Mouse (Mus musculus) monocyte, adult 5-6 weeks (primary cell): ENCODE data around the gene Fap. TPM values are rescaled to one million over a fixed set of nuclear protein-coding genes. Genes with fewer than 3 reads are reported as not detected.

Experiments
- ATAC-seq: fragments of 153-309, 156-312 bp; replicated peaks from 2 replicates; pipeline ENCODE4 v1.8.0; 2017; ENCODE audit warnings: mild to moderate bottlenecking; ENCODE audit not compliant: low TSS enrichment, insufficient number of reproducible peaks, severe bottlenecking, poor library complexity, low FRiP score
- total RNA-seq: library from RNA; stranded (forward); fragments of 200-1000, 200-491, 200-594 nt; gene quantifications from 3 replicates; pipeline ENCODE4 v1.2.3, GENCODE M21; 2017

Gene Fap
- total RNA-seq, 1 experiment from 2014 or later: 3.0 TPM

- no peak for ATAC-seq
Measured at GRCm38 (mm10) chr2:62480285-62481198, 93.3 kb downstream of the Fap start.

- no peak for ATAC-seq
Measured at GRCm38 (mm10) chr2:62469551-62469950, 104.3 kb downstream of the Fap start.

- ATAC-seq: no peak
Measured at GRCm38 (mm10) chr2:62463287-62463686, 110.6 kb downstream of the Fap start.

- no peak for ATAC-seq
Measured at GRCm38 (mm10) chr2:62462174-62462573, 111.7 kb downstream of the Fap start.

GRCm38 (mm10) chr2:62460815-62461450, 112.9 kb downstream of the Fap start:
- peak; percentile 25 for ATAC-seq

GRCm38 (mm10) chr2:62460231-62460710, 113.6 kb downstream of the Fap start:
- peak; percentile 82 for ATAC-seq

- no peak for ATAC-seq
Measured at GRCm38 (mm10) chr2:62459241-62460174, 114.4 kb downstream of the Fap start.

- no peak for ATAC-seq
Measured at GRCm38 (mm10) chr2:62458070-62458469, 115.8 kb downstream of the Fap start.

- no peak for ATAC-seq
Measured at GRCm38 (mm10) chr2:62454991-62455390, 118.9 kb downstream of the Fap start.

- ATAC-seq: no peak
Measured at GRCm38 (mm10) chr2:62454033-62454432, 119.8 kb downstream of the Fap start.

Other genes with a start within 250 kb of the Fap start
- 13.3 to 19.0 TPM (median 16.7 TPM) in 3 replicates for gene Dpp4, start 161.8 kb downstream of the Fap start, total RNA-seq
- not detected in 3 replicates for gene Gcg, start 90.4 kb downstream of the Fap start, total RNA-seq
- gene Ifih1, start 72.2 kb upstream of the Fap start, total RNA-seq: 27.3 to 53.1 TPM (median 48.1 TPM) in 3 replicates
- gene Gca, start 90.2 kb upstream of the Fap start, total RNA-seq: 1.3 to 13.8 TPM (median 1.4 TPM) in 3 replicates